Mouse (Mus musculus) kidney, postnatal 4 days (tissue): ENCODE results near the gene Ppp1r21.

Source experiments
- DNase-seq, 2 experiments: peaks; one replicate each; pipeline ENCODE4 v3.0.0; 2021; ENCODE audit warnings: mixed read lengths in 2 of 2

The Ppp1r21 gene

DNA sequence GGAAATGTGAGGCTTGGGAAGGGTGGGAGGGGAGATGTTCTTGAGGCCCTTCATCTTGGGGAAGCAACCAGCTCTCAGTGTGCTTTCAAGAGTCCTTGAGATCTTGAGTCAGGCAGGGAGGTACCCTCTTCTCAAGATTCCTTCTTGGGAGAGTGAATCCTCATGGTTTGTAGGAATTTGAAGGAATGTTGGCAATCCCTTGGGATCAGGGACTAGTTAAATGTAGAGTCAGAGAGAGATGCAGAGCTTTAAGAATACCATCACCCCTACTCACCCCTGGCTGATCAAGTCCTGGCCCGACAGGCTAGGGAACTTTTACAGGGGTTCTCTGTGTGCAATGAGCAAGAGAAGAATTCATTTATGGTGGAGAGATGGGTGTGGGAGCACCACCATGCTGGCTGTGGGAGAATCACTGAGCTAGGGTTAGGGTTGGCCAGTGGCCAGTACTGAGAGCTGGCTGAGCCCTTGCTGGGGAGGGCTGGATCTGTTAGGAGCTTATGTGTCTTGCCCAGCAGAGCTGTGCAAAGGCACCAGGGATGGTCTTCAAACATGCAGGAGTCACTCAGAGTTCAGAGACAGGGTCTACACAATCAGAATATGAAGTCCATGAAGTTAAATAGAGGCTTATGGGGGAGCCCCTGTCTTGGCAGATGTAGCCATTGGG lies 85.7 kb downstream of the Ppp1r21 start:
- no peak for DNase-seq

DNA sequence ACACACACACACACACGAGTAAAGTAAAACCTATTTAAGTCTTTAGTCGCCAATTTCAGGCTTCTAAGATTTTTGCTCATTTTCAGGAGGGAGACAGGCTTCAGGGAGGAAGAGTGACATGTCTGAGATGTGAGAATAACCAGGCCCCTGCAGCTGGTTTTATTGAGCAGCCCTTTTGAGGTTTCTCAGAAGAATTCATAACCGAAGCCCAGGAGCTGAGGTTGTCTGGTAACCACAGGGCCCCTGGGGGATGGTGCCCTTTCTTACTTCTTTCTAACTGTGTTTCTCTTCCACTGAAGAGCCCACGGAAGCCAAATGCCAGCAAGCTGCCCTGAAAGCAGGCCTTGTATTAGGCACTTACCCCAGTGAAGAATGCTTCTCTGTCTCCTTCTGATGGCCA lies 91.0 kb downstream of the Ppp1r21 start:
- DNase-seq = peak in 1 of 2 experiments; percentile 0

DNA sequence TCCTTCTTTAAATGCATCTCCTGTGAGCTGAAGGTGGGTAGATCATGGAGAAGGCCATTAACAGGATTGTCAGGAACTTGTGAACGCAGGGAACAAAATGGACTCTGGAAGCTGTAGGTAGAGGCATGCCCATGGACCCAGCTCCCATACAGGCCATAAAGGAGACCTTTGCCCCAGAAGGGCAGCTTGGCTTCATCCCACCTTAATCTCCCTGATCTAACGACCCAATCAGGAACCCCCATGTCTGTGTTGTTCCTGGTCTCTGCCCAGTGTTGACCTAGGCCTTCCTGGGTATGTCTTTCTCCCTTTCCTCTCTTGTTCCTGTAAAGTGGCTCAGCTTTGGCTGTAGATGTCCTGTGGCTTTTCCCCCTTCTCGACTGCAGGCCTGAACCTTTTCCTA lies 91.5 kb downstream of the Ppp1r21 start:
- DNase-seq = no peak

DNA sequence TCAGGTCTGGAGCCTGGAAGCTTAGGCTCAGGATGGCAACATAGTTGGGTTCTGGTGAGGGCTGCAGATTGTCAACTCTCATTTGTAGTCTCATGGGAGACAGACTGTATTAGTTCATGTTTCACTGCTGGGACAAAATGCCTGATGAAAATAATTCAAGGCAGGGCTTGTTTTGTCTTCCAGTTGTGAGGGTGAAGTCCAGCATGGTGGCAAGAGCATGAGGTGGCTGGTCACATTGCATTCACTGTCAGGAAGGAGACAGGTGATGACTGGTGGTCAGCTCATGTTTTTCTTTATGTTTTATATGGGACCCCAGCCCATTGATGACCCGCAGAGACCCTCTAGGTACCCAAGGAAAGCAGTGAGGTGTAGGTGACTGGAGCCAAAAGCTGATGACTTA lies 92.8 kb downstream of the Ppp1r21 start:
- DNase-seq = no peak

DNA sequence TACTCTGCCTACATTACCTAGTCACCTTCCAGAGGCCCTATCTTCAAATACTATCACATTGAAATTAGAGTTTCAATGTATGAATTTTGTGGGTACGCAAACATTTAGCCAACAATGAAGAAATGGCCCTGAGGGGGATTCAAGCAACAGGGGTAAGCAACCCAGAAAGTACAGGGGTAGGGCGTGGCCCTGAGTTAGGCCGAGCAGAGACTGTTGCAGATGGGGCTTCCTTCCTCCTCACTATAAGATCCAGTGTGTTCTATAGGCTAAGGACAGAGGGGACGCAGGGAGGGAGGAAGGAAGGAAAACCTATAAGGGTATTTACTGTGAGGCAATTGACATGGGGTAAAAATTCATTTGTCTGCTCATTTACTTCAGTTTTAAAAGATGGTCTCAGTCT lies 94.5 kb downstream of the Ppp1r21 start:
- no peak for DNase-seq

DNA sequence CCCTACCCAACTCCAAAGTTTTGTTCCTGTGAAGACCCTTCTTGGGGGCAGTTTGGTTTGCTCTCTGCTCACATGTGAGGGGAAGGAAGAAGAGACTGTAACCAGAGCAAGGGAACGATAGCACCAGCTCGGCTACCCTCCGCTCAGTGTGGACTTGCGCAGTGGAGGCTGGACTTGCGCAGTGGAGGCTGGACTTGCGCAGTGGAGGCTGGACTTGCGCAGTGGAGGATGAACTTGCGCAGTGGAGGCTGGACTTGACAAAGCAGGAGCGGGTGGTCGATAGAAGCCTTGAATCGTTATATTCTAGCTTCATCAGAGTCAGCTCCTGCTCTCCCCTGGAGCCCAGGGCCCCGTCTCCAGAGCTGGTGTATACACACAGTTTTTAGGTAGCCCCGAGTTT lies 95.4 kb downstream of the Ppp1r21 start:
- no peak for DNase-seq

DNA sequence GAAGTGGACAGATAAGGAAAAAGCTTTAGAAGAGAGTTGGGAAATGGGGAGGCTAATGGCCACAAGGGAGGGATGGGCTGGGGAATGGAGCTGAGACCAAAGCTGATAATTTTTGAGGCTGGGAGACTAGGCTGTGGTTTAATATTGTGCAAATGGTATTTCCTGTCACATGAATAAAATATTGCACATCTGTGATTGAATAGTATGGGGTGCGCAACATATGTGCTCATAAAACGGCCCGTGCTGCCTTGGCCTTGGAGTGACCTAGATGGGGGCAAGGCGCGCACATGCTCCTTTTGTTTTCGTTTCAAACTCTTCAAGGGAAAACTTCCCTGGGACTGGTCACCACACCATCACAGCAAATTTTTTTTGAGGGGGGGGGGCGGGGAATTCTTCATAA lies 96.0 kb downstream of the Ppp1r21 start:
- peak; percentile 28 to 54 for DNase-seq

DNA sequence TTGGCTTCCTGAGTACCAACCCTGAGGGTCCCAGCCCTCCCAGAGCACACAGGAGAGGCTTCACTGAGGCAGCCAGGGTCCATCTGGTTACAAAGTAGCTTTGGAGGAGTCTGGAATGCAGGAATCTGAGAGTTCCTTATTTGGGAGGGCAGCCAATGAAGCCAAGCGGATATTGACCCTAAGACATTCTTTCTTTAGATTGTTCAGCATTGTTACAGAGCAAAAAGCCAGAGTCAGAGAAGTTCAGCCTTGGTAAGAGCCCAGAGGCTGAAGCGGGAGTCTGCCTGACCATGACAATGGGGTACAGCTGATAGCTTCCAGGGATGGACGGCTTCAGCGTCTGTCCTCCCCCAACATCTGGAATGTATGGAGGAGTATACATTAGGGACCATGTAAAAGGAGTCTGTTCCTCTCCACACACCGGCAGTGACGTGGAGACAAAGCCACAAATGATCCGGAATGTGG lies 96.5 kb downstream of the Ppp1r21 start:
- DNase-seq = peak; percentile 44 to 61

DNA sequence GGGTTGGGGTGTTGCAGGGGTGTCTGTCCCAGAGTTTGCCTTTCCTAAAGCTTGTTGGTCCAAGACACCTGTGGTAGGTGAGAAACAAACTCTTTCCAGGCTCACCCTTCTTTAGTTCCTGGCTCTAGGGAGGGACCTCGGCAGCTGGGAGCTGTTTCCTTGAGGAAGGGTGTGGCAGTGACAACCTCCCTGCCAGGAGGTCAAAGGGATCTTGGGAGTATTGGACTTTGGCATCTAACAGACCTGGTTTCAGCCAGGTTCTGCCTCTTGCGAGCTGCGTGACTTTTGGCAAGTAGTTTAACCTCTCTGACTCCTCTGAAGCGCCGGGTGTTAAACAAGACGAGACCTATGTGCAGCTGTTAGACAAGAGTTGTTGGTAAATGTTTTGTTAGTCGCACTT lies 97.2 kb downstream of the Ppp1r21 start:
- peak; percentile 40 to 51 for DNase-seq

DNA sequence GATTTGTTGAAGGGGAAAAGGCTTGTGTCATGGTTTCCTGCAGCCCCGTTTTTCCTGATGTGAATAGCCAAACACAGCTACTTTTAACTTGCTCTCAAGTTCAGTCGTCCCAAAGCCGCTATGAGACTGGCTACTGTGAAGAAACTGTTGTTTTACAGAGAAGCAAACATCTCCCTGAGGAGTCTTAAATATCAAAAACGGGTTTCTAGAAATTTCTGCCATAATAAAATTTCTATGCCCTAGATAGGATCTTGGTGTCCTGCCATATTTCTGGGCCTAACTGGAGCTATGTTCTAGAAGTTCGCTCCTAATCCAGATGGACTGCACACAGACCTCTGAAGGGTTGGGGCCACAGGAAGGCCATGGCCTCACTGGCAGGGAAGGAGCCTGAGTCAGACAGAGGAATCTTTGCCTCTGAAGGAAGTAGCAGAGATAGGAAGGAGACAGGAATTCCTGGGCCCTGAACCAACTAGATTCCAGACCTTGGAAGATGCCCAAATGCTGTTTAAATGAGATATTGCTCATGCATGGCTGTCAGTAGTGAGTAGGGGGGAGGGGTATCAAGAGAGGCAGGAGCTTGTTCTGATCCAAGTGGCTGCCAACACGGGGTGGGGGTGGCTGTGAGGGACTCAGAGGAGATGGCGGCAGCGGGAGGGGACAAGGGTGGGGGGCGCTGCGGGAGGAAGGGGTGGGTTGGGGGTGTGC lies 98.9 kb downstream of the Ppp1r21 start:
- peak; percentile 77 to 83 for DNase-seq

DNA sequence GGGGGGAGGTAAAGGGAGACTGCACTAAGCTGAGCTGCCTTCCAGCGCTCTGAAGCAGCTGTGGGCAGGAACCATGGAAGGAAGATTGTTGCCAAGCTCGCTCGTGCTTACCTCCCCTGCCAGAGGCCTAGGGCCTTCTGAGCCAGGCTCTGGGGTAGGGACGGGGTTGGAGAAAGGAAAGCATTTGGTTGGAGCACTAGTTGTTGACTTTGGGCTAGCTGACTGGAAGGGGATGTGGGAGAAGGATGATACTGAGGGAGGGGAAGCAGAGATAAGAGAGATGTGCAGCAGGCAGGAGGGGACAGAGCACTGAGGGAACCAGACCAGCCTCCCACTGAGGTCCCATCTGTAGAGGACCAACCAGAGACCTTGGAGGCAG lies 99.5 kb downstream of the Ppp1r21 start:
- DNase-seq = no peak

DNA sequence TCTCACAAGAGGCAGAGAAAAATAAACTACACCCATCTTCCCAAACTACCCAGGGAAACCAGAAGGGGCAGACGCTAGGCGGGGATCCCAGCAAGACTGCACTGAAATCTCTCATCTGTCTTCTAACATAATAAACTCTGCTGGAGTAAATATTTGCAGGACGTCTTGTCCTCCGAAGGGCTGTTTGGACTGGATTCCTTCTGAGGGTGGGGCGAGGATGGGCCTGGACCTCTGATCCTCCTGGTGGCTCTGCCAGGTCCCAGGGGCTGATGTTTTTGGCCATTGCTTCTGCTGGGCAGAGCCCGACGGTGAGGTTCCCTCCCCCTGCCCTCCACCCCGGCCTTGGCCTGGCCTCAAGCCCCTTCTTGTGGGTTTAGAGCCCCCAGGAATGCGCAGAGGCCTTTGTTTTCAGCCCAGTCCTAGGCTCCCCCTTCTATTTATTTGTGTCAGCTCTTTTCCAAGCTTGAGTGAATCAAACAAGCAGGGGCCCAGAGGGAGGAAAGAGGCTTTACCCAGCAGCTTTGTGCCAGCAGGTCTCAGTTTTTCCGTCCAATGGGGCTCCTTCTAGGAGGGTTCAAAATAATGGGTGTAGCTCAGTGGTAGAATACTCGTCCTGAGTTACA lies 100.1 kb downstream of the Ppp1r21 start:
- DNase-seq = peak; percentile 50 to 68

DNA sequence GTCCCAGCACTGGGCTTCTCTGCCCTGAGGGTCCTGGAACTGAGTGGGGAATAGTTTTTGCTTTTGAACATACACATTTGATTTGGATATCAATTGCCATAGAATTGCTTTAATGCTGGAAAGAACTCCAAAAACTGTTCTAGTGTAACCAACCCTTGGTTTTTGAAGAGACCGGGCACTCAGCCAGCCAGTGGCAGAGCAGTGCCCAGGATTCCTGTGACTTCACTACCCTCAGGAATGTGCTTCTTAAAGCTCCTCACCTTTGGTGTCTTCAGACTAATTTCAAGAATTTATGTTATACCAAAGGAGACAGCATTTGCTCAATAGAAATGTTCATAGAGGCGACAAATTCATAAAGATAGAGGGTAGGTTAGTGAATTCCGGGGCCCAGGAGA lies 100.6 kb downstream of the Ppp1r21 start:
- DNase-seq = peak; percentile 74 to 81

DNA sequence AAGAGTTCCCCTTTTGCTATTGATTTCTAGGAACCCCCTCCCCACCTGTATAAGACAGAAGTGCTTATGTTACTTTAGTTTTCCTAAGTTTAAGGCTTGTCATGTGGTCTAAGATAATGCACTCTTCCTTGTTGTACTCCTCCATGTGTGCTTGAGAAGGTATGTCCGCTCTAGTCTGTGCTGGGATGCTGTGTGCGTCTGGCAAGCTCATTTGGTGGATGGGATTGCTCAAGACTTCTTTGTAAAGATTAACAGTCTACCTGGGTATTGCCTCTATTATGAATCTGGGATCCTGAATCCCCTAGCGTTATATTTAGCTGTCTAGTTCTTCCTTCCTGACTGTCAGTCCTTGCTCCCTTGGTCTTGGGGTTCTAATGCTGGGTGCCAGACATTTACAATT lies 102.7 kb downstream of the Ppp1r21 start:
- no peak for DNase-seq

DNA sequence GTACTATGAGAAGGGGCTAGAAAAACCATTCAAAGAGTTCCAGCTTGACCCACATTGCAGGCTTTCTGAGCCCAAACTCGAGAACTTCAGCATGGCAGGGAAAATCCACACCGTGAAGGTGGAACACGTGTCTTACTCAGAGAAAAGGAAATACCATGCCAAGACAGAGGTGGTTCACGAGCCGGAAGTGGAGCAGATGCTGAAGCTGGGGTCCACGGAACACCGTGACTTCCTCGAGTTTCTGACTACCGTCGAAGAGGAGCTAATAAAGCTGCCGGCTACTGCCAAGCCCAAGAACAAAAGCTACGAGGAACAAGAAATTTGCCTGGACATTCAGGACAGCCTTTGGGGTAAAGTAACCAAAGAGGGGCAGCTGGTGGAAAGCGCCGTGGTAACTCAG lies 106.2 kb downstream of the Ppp1r21 start:
- no peak for DNase-seq

DNA sequence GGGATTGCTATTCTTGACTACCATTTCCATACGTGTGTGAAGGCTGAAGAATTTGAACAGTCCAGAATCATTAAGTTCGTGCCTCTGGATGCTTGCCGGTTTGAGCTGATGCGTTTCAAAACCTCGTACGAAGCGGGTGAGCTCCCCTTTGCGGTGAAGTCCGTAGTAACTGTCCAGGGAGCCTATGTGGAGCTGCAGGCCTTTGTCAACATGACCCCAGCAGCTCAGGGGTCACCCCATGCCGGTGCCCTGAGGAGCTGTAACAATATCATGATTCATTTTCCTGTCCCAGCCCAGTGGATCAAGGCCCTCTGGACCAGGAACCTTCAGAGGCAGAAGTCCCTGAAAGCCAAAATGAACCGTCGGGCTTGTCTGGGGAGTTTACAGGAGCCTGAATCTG lies 106.7 kb downstream of the Ppp1r21 start:
- DNase-seq = peak; percentile 36 to 51
